Mouse (Mus musculus): ENCODE measurements around the gene Bin2. TPM values are rescaled to one million over a fixed set of nuclear protein-coding genes. Genes with fewer than 3 reads are reported as not detected.

Bin2 gene
- polyA plus RNA-seq, 1 experiment from 2014 or later, result 5.7 TPM

GRCm38 (mm10) chr15:100678581-100678980 lies 9.2 kb upstream of the Bin2 start:
- no peaks in the 10 kb centered on the region for H3K27me3 ChIP-seq (replicated peaks; ENCODE audit: control insufficient read depth, insufficient read depth, low read length)
- ATAC-seq (replicated peaks; ENCODE audit: low FRiP score, low TSS enrichment, low read depth) (no peak), DNase-seq (ENCODE audit: low spot score) (no peak)
- WGBS, result 70% methylated on average over 12 of the region's 12 CpGs
- H3K9ac ChIP-seq (ENCODE audit: low read length), result no peak overlapping the region
- H3K9me3 ChIP-seq (ENCODE audit: control insufficient read depth, low read length), result no peaks in the 10 kb centered on the region
- no peak overlapping the region for H3K4me2 ChIP-seq (ENCODE audit: low read length)
- H3K4me3 ChIP-seq (ENCODE audit: low read depth, low read length), result no peak overlapping the region
- peak overlapping the region; percentile 69; the same call in 1 of the 2 replicates for H3K27ac ChIP-seq (ENCODE audit: low read depth)
- peaks cover 2% of the 10 kb centered on the region; the same call in 1 of the 2 replicates for H3K4me1 ChIP-seq (replicated peaks; ENCODE audit: control insufficient read depth, insufficient read depth, low read length)
- no peaks in the 10 kb centered on the region for H3K36me3 ChIP-seq (ENCODE audit: control insufficient read depth, insufficient read depth, low read length)

GRCm38 (mm10) chr15:100677675-100678074 lies 8.3 kb upstream of the Bin2 start:
- H3K36me3 ChIP-seq (ENCODE audit: control insufficient read depth, insufficient read depth, low read length), result no peaks in the 10 kb centered on the region
- H3K27me3 ChIP-seq (replicated peaks; ENCODE audit: control insufficient read depth, insufficient read depth, low read length), result no peaks in the 10 kb centered on the region
- no peak overlapping the region for H3K4me3 ChIP-seq (ENCODE audit: low read depth, low read length)
- peaks cover 2% of the 10 kb centered on the region; the same call in 1 of the 2 replicates for H3K4me1 ChIP-seq (replicated peaks; ENCODE audit: control insufficient read depth, insufficient read depth, low read length)
- ATAC-seq (replicated peaks; ENCODE audit: low FRiP score, low TSS enrichment, low read depth) (no peak), DNase-seq (ENCODE audit: low spot score) (no peak)
- H3K27ac ChIP-seq (ENCODE audit: low read depth), result no peak overlapping the region
- H3K4me2 ChIP-seq (ENCODE audit: low read length), result no peak overlapping the region
- 88% methylated on average over 8 of the region's 8 CpGs for WGBS
- H3K9me3 ChIP-seq (ENCODE audit: control insufficient read depth, low read length), result no peaks in the 10 kb centered on the region
- H3K9ac ChIP-seq (ENCODE audit: low read length), result no peak overlapping the region

DNA sequence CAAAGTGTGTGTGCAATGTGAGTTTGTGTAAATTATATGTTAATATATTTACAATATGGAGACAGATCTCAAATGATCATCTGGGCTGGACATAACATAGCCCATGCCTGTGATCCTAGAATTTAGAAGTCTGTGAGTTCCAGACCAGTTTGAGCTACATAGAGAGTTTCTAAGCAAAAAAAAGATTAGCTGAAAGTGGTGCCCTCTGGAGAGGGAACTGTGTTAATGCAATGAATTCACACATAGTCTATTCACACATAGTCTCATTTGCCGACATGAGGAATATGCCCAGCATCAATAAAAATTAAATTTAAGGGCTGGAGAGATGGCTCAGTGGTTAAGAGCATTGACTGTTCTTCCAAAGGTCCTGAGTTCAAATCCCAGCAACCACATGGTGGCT lies 7.2 kb upstream of the Bin2 start:
- no peak overlapping the region for H3K4me3 ChIP-seq (ENCODE audit: low read depth, low read length)
- H3K4me1 ChIP-seq (replicated peaks; ENCODE audit: control insufficient read depth, insufficient read depth, low read length), result peaks cover 2% of the 10 kb centered on the region; the same call in 1 of the 2 replicates
- H3K4me2 ChIP-seq (ENCODE audit: low read length), result no peak overlapping the region
- H3K9me3 ChIP-seq (ENCODE audit: control insufficient read depth, low read length), result no peaks in the 10 kb centered on the region
- ATAC-seq (replicated peaks; ENCODE audit: low FRiP score, low TSS enrichment, low read depth), result no peak
- H3K27ac ChIP-seq (ENCODE audit: low read depth), result no peak overlapping the region
- H3K9ac ChIP-seq (ENCODE audit: low read length), result no peak overlapping the region
- WGBS, result 82% methylated on average over 1 of the region's 1 CpGs
- H3K27me3 ChIP-seq (replicated peaks; ENCODE audit: control insufficient read depth, insufficient read depth, low read length), result no peaks in the 10 kb centered on the region
- no peak for DNase-seq (ENCODE audit: low spot score)
- no peaks in the 10 kb centered on the region for H3K36me3 ChIP-seq (ENCODE audit: control insufficient read depth, insufficient read depth, low read length)

- H3K9ac ChIP-seq (ENCODE audit: low read length), result no peak overlapping the region
- ATAC-seq (replicated peaks; ENCODE audit: low FRiP score, low TSS enrichment, low read depth) (no peak), DNase-seq (ENCODE audit: low spot score) (no peak)
- peak overlapping the region; percentile 38; the same call in 1 of the 2 replicates for H3K27ac ChIP-seq (ENCODE audit: low read depth)
- H3K36me3 ChIP-seq (ENCODE audit: control insufficient read depth, insufficient read depth, low read length), result no peaks in the 10 kb centered on the region
- H3K4me2 ChIP-seq (ENCODE audit: low read length), result no peak overlapping the region
- H3K4me3 ChIP-seq (ENCODE audit: low read depth, low read length), result no peak overlapping the region
- H3K4me1 ChIP-seq (replicated peaks; ENCODE audit: control insufficient read depth, insufficient read depth, low read length), result peaks cover 2% of the 10 kb centered on the region; the same call in 1 of the 2 replicates
- no peaks in the 10 kb centered on the region for H3K9me3 ChIP-seq (ENCODE audit: control insufficient read depth, low read length)
- WGBS, result 24% methylated on average over 3 of the region's 3 CpGs
- H3K27me3 ChIP-seq (replicated peaks; ENCODE audit: control insufficient read depth, insufficient read depth, low read length), result no peaks in the 10 kb centered on the region
Measured at GRCm38 (mm10) chr15:100675486-100675885, 6.1 kb upstream of the Bin2 start.

GRCm38 (mm10) chr15:100674566-100674965 lies 5.2 kb upstream of the Bin2 start:
- DNase-seq (ENCODE audit: low spot score) (no peak), ATAC-seq (replicated peaks; ENCODE audit: low FRiP score, low TSS enrichment, low read depth) (no peak)
- Histone ChIP-seq H3K27me3 (replicated peaks; ENCODE audit: control insufficient read depth, insufficient read depth, low read length) (no peaks in the 10 kb centered on the region), H3K4me2 (ENCODE audit: low read length) (no peak overlapping the region), H3K27ac (ENCODE audit: low read depth) (no peak overlapping the region), H3K4me3 (ENCODE audit: low read depth, low read length) (no peak overlapping the region), H3K4me1 (replicated peaks; ENCODE audit: control insufficient read depth, insufficient read depth, low read length) (peaks cover 2% of the 10 kb centered on the region; the same call in 1 of the 2 replicates), H3K9ac (ENCODE audit: low read length) (no peak overlapping the region), H3K36me3 (ENCODE audit: control insufficient read depth, insufficient read depth, low read length) (no peaks in the 10 kb centered on the region), H3K9me3 (ENCODE audit: control insufficient read depth, low read length) (no peaks in the 10 kb centered on the region)
- WGBS, result 82% methylated on average over 10 of the region's 10 CpGs

GRCm38 (mm10) chr15:100673585-100674391 lies 4.4 kb upstream of the Bin2 start:
- no peaks in the 10 kb centered on the region for H3K27me3 ChIP-seq (replicated peaks; ENCODE audit: control insufficient read depth, insufficient read depth, low read length)
- no peak overlapping the region for H3K9ac ChIP-seq (ENCODE audit: low read length)
- WGBS, result 48% methylated on average over 10 of the region's 12 CpGs
- no peak overlapping the region for H3K27ac ChIP-seq (ENCODE audit: low read depth)
- H3K36me3 ChIP-seq (ENCODE audit: control insufficient read depth, insufficient read depth, low read length), result no peaks in the 10 kb centered on the region
- H3K4me3 ChIP-seq (ENCODE audit: low read depth, low read length), result no peak overlapping the region
- H3K4me2 ChIP-seq (ENCODE audit: low read length), result no peak overlapping the region
- no peak for ATAC-seq (replicated peaks; ENCODE audit: low FRiP score, low TSS enrichment, low read depth)
- DNase-seq (ENCODE audit: low spot score), result no peak
- H3K4me1 ChIP-seq (replicated peaks; ENCODE audit: control insufficient read depth, insufficient read depth, low read length), result peaks cover 2% of the 10 kb centered on the region; the same call in 1 of the 2 replicates
- H3K9me3 ChIP-seq (ENCODE audit: control insufficient read depth, low read length), result no peaks in the 10 kb centered on the region

DNA sequence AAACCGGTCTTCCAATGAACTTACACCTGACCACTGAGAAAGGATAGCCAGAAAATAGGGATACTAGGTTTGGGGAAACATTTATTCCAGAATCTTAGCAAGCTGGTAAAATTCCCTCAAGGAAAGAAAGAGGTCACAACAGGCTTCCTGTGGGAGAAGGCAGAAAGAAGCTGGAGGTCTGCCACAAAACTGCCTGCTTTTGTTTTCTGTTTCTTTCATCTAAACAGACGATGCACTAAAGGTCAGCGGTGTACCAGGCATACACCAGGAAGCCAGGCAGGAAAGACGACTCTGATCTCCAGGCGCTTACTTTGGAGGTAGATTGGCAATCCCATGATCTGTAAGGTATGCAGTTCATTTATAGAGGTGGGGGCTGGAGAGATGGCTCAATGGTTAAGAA lies 1.5 kb upstream of the Bin2 start:
- Histone ChIP-seq H3K27me3 (replicated peaks; ENCODE audit: control insufficient read depth, insufficient read depth, low read length) (no peaks in the 10 kb centered on the region), H3K4me1 (replicated peaks; ENCODE audit: control insufficient read depth, insufficient read depth, low read length) (peaks cover 25% of the 10 kb centered on the region), H3K9me3 (ENCODE audit: control insufficient read depth, low read length) (no peaks in the 10 kb centered on the region), H3K4me2 (ENCODE audit: low read length) (no peak overlapping the region), H3K36me3 (ENCODE audit: control insufficient read depth, insufficient read depth, low read length) (no peaks in the 10 kb centered on the region), H3K27ac (ENCODE audit: low read depth) (no peak overlapping the region), H3K9ac (ENCODE audit: low read length) (no peak overlapping the region), H3K4me3 (ENCODE audit: low read depth, low read length) (no peak overlapping the region)
- DNase-seq (ENCODE audit: low spot score), result no peak
- WGBS, result 78% methylated on average over 5 of the region's 5 CpGs
- ATAC-seq (replicated peaks; ENCODE audit: low FRiP score, low TSS enrichment, low read depth), result no peak

- Histone ChIP-seq H3K27me3 (replicated peaks; ENCODE audit: control insufficient read depth, insufficient read depth, low read length) (no peaks in the 10 kb centered on the region), H3K36me3 (ENCODE audit: control insufficient read depth, insufficient read depth, low read length) (no peaks in the 10 kb centered on the region), H3K4me2 (ENCODE audit: low read length) (no peak overlapping the region), H3K4me3 (ENCODE audit: low read depth, low read length) (no peak overlapping the region), H3K4me1 (replicated peaks; ENCODE audit: control insufficient read depth, insufficient read depth, low read length) (peaks cover 25% of the 10 kb centered on the region), H3K27ac (ENCODE audit: low read depth) (no peak overlapping the region), H3K9me3 (ENCODE audit: control insufficient read depth, low read length) (no peaks in the 10 kb centered on the region), H3K9ac (ENCODE audit: low read length) (no peak overlapping the region)
- 82% methylated on average over 8 of the region's 8 CpGs for WGBS
- ATAC-seq (replicated peaks; ENCODE audit: low FRiP score, low TSS enrichment, low read depth) (no peak), DNase-seq (ENCODE audit: low spot score) (no peak)
Measured at GRCm38 (mm10) chr15:100670004-100670403, 651 bp upstream of the Bin2 start.

Measured in intestine, embryonic 14.5 days (tissue).